ENCODE assay signal across 8 mouse cellular contexts in the genomic region with DNA sequence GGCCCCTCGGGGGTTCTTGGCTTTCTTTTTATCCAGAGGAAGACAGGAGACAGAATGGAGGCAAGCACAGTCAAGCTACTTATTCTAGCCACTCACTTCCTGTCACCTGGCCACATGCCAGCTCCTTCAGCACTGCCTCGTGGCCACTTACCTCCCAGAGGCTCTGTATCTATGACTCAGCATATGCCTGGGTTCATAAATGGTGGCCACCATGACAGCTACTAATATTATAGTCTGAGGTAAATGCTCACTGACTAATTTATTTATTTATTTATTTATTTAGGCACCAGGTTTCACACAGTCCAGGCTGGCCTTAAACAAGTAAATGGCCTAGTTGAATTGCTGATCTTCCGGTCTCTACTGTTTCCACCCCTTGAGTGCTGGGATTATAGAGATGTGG. TPM values are rescaled to one million over a fixed set of nuclear protein-coding genes. Genes with fewer than 3 reads are reported as not detected.
DNase-seq lines count a peak whose midpoint lies in the region; ATAC-seq lines count a peak whose summit lies in the region.

No protein-coding gene starts in this region.

- no peaks in the 10 kb centered on the region for H3K9me3 ChIP-seq in hindbrain, embryonic 13.5 days
- no peaks in the 10 kb centered on the region for H3K9me3 ChIP-seq in hindbrain, embryonic 10.5 days
- H3K9me3 ChIP-seq in kidney, embryonic 15.5 days (replicated peaks), result no peaks in the 10 kb centered on the region
- H3K9me3 ChIP-seq in stomach, embryonic 16.5 days (replicated peaks; ENCODE audit: control insufficient read depth, low read length), result no peaks in the 10 kb centered on the region

- no peak overlapping the region for H3K4me2 ChIP-seq in hindbrain, embryonic 13.5 days
- no peak overlapping the region for H3K4me2 ChIP-seq in kidney, embryonic 15.5 days
- no peak overlapping the region for H3K4me2 ChIP-seq in stomach, embryonic 16.5 days (ENCODE audit: low read depth, low read length)

- 65% methylated on average over 3 of the region's 3 CpGs for WGBS in hindbrain, embryonic 13.5 days
- 88% methylated on average over 3 of the region's 3 CpGs for WGBS in hindbrain, embryonic 10.5 days
- WGBS in kidney, embryonic 15.5 days, result 48% methylated on average over 3 of the region's 3 CpGs
- 58% methylated on average over 3 of the region's 3 CpGs for WGBS in stomach, embryonic 16.5 days

- peaks cover 71% of the 10 kb centered on the region for H3K36me3 ChIP-seq in hindbrain, embryonic 13.5 days
- H3K36me3 ChIP-seq in hindbrain, embryonic 10.5 days, result peaks cover 76% of the 10 kb centered on the region
- H3K36me3 ChIP-seq in kidney, embryonic 15.5 days, result peaks cover 60% of the 10 kb centered on the region
- H3K36me3 ChIP-seq in stomach, embryonic 16.5 days (ENCODE audit: control insufficient read depth, insufficient read depth, low read length), result peaks cover 6% of the 10 kb centered on the region; the same call in 1 of the 2 replicates

- no peak overlapping the region for H3K4me3 ChIP-seq in hindbrain, embryonic 13.5 days
- H3K4me3 ChIP-seq in hindbrain, embryonic 10.5 days, result no peak overlapping the region
- no peak overlapping the region for H3K4me3 ChIP-seq in kidney, embryonic 15.5 days (replicated peaks)
- H3K4me3 ChIP-seq in stomach, embryonic 16.5 days (replicated peaks; ENCODE audit: low read length), result no peak overlapping the region

- DNase-seq in hindbrain, embryonic 10.5 days (ENCODE audit: low spot score), result no peak
- DNase-seq in CD4-positive helper T cell, adult 2 months (ENCODE audit: low read depth, low spot score), result peak; percentile 17
- DNase-seq in adrenal gland, postnatal 25 days, result peak; percentile 26
- DNase-seq in ovary, postnatal 36 days (ENCODE audit: low spot score), result no peak

- H3K4me1 ChIP-seq in hindbrain, embryonic 13.5 days (replicated peaks), result peaks cover 12% of the 10 kb centered on the region; the same call in 1 of the 2 replicates
- no peaks in the 10 kb centered on the region for H3K4me1 ChIP-seq in hindbrain, embryonic 10.5 days (replicated peaks)
- H3K4me1 ChIP-seq in kidney, embryonic 15.5 days, result 0 out of 2 replicates have a peak, but pooled peaks cover 2% of the 10 kb centered on the region
- peaks cover 12% of the 10 kb centered on the region for H3K4me1 ChIP-seq in stomach, embryonic 16.5 days (ENCODE audit: control insufficient read depth, insufficient read depth, low read length)

- no peak overlapping the region for H3K9ac ChIP-seq in hindbrain, embryonic 13.5 days
- H3K9ac ChIP-seq in kidney, embryonic 15.5 days, result no peak overlapping the region
- H3K9ac ChIP-seq in stomach, embryonic 16.5 days (ENCODE audit: low read length), result no peak overlapping the region

- peak; percentile 49; the same call in 1 of the 2 replicates for ATAC-seq in hindbrain, embryonic 13.5 days (ENCODE audit: low FRiP score)
- peak; percentile 66 for ATAC-seq in kidney, embryonic 15.5 days (replicated peaks; ENCODE audit: low FRiP score)
- ATAC-seq in stomach, embryonic 16.5 days (ENCODE audit: insufficient read depth, low FRiP score), result peak; percentile 45; the same call in 1 of the 2 replicates
- ATAC-seq in frontal cortex, adult (ENCODE audit: low TSS enrichment), result no peak

- no peak overlapping the region for H3K27ac ChIP-seq in hindbrain, embryonic 13.5 days
- H3K27ac ChIP-seq in hindbrain, embryonic 10.5 days, result no peak overlapping the region
- no peak overlapping the region for H3K27ac ChIP-seq in kidney, embryonic 15.5 days
- no peak overlapping the region for H3K27ac ChIP-seq in stomach, embryonic 16.5 days (ENCODE audit: low read length)

- no peaks in the 10 kb centered on the region for H3K27me3 ChIP-seq in hindbrain, embryonic 13.5 days
- no peaks in the 10 kb centered on the region for H3K27me3 ChIP-seq in hindbrain, embryonic 10.5 days (ENCODE audit: insufficient read depth, poor library complexity, severe bottlenecking)
- no peaks in the 10 kb centered on the region for H3K27me3 ChIP-seq in kidney, embryonic 15.5 days
- H3K27me3 ChIP-seq in stomach, embryonic 16.5 days (ENCODE audit: control insufficient read depth, insufficient read depth, low read length), result no peaks in the 10 kb centered on the region

RNA-seq across cellular contexts. Expression of a gene that starts 35.0 kb away (rescaled TPM):
- 167 and 177 TPM in 2 replicates for polyA plus RNA-seq in hindbrain, embryonic 13.5 days (2015; fragmentation: Nextera tagmentation; extraction: Ambion mirVana)
- polyA plus RNA-seq in hindbrain, embryonic 10.5 days (2016; fragmentation: Nextera tagmentation; extraction: Ambion mirVana), result 84.5 and 96.8 TPM in 2 replicates
- 48.6 and 64.1 TPM in 2 replicates for total RNA-seq in adrenal gland, postnatal 25 days (2021)
- polyA plus RNA-seq in kidney, embryonic 15.5 days (2015; fragmentation: Nextera tagmentation; extraction: Ambion mirVana), result 79.9 and 82.5 TPM in 2 replicates
- 77.7 and 85.9 TPM in 2 replicates for polyA plus RNA-seq in stomach, embryonic 16.5 days (2015; fragmentation: Nextera tagmentation; extraction: Ambion mirVana)

RNA-seq across cellular contexts. Expression of a gene that starts 58.5 kb away (rescaled TPM):
- polyA plus RNA-seq in hindbrain, embryonic 13.5 days (2015; fragmentation: Nextera tagmentation; extraction: Ambion mirVana), result 3.9 and 8.5 TPM in 2 replicates
- 1.4 and 2.1 TPM in 2 replicates for polyA plus RNA-seq in hindbrain, embryonic 10.5 days (2016; fragmentation: Nextera tagmentation; extraction: Ambion mirVana)
- total RNA-seq in adrenal gland, postnatal 25 days (2021), result 13.0 and 14.4 TPM in 2 replicates
- 51.7 and 109 TPM in 2 replicates for polyA plus RNA-seq in kidney, embryonic 15.5 days (2015; fragmentation: Nextera tagmentation; extraction: Ambion mirVana)
- 20.9 and 498 TPM in 2 replicates for polyA plus RNA-seq in stomach, embryonic 16.5 days (2015; fragmentation: Nextera tagmentation; extraction: Ambion mirVana)

Comparison
In these comparisons a context has a peak if more than half of its experiments do, and no peak if none do; other contexts are left out.
1. DNase-seq: peak in CD4-positive helper T cell, adult 2 months (single experiment) and adrenal gland, postnatal 25 days (single experiment); none in hindbrain, embryonic 10.5 days (single experiment) and ovary, postnatal 36 days (single experiment).